In the genomic region with DNA sequence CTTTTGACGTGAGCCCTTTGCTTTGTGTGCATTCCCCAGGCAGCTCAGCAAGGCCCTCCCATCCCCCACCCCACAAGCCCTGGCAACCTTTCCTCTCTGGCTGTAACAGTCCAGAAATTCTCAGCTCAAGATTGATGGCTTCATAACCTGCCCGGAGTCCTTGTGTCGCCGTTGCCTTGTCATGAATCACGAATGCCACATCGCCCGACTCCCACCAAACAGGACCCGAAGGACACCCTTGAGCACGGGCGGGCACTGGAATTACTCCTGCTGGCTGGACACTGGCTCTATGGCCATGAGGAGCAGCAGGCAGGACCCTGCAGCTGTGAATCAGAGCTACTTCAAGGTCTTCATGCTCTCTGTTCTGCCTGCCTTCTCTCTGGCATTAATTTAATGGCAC, we compare ENCODE assay signal across 12 mouse cellular contexts.
DNase-seq lines count a peak whose midpoint lies in the region; ATAC-seq and TF ChIP-seq lines count a peak whose summit lies in the region.
"Had no signal": no experiment of that assay in that cellular context is flagged by ENCODE, and none has a peak within 500 bp of the region (broad histone marks: within the 10 kb centered on the region; RNA-seq: fewer than 3 reads in every experiment).

No protein-coding gene starts in this region.

- no peak for TF ChIP-seq CTCF in brain, embryonic 14.5 days (IDR thresholded peaks at IDR 0.05; ENCODE audit: borderline replicate concordance, extremely low read depth, insufficient read depth, insufficient read length)
- TF ChIP-seq CTCF in kidney, postnatal 0 days (IDR thresholded peaks at IDR 0.05; ENCODE audit: low read depth), result no peak
- TF ChIP-seq CTCF in lung, adult 2 months (IDR thresholded peaks at IDR 0.05; ENCODE audit: insufficient read depth, low read length), result no peak

- H3K36me3 ChIP-seq in midbrain, embryonic 14.5 days (ENCODE audit: control insufficient read depth, insufficient read depth, low read length), result no peaks in the 10 kb centered on the region
- H3K36me3 ChIP-seq in midbrain, embryonic 13.5 days, result no peaks in the 10 kb centered on the region
- H3K36me3 ChIP-seq in kidney, postnatal 0 days (ENCODE audit: insufficient read depth, low read length), result no peaks in the 10 kb centered on the region

- H3K4me2 ChIP-seq in midbrain, embryonic 14.5 days (ENCODE audit: low read length), result no peak overlapping the region
- H3K4me2 ChIP-seq in midbrain, embryonic 13.5 days (replicated peaks), result no peak overlapping the region
- H3K4me2 ChIP-seq in kidney, postnatal 0 days (ENCODE audit: low read length), result no peak overlapping the region

- H3K4me3 ChIP-seq in midbrain, embryonic 14.5 days (replicated peaks; ENCODE audit: low read depth, low read length), result no peak overlapping the region
- H3K4me3 ChIP-seq in midbrain, embryonic 13.5 days (replicated peaks), result no peak overlapping the region
- H3K4me3 ChIP-seq in kidney, postnatal 0 days (replicated peaks; ENCODE audit: low read depth, low read length), result no peak overlapping the region
- no peak overlapping the region for H3K4me3 ChIP-seq in lung, adult 2 months (replicated peaks; ENCODE audit: extremely low read depth, low read depth, low read length)
- H3K4me3 ChIP-seq: heart, adult 2 months had no signal

- no peaks in the 10 kb centered on the region for H3K27me3 ChIP-seq in midbrain, embryonic 14.5 days (ENCODE audit: control insufficient read depth, insufficient read depth, low read length)
- no peaks in the 10 kb centered on the region for H3K27me3 ChIP-seq in midbrain, embryonic 13.5 days
- H3K27me3 ChIP-seq in kidney, postnatal 0 days (ENCODE audit: insufficient read depth, low read length), result no peaks in the 10 kb centered on the region

- H3K9me3 ChIP-seq in midbrain, embryonic 14.5 days (ENCODE audit: control insufficient read depth, low read length), result no peaks in the 10 kb centered on the region
- no peaks in the 10 kb centered on the region for H3K9me3 ChIP-seq in midbrain, embryonic 13.5 days
- H3K9me3 ChIP-seq in kidney, postnatal 0 days (replicated peaks; ENCODE audit: low read length), result no peaks in the 10 kb centered on the region

- peak; percentile 23 for DNase-seq in midbrain, embryonic 14.5 days
- peak; percentile 12 for DNase-seq in brain, embryonic 14.5 days (ENCODE audit: low read depth)
- peak; percentile 48 for DNase-seq in kidney, postnatal 0 days (ENCODE audit: low spot score)
- peak; percentile 1 for DNase-seq in yolk sac, embryonic 10.5 days (ENCODE audit: low spot score)
- DNase-seq in lung, adult 2 months, result no peak
- no peak for DNase-seq in testis, postnatal 10 days (ENCODE audit: low spot score)
- DNase-seq: heart, adult 2 months; heart, postnatal 36 days; thymus, postnatal 36 days had no signal

- H3K27ac ChIP-seq in midbrain, embryonic 14.5 days (replicated peaks; ENCODE audit: low read depth, low read length), result no peak overlapping the region
- H3K27ac ChIP-seq in midbrain, embryonic 13.5 days, result no peak overlapping the region
- H3K27ac ChIP-seq in kidney, postnatal 0 days, result no peak overlapping the region
- H3K27ac ChIP-seq: heart, adult 2 months; liver, embryonic 14.5 days had no signal

- no peak for TF ChIP-seq POLR2A in brain, embryonic 14.5 days (IDR thresholded peaks at IDR 0.05; ENCODE audit: borderline replicate concordance, extremely low read depth, insufficient read depth, insufficient read length, poor library complexity, severe bottlenecking)
- no peak for TF ChIP-seq POLR2A in lung, adult 2 months (IDR thresholded peaks at IDR 0.05; ENCODE audit: borderline replicate concordance, extremely low read depth, low read depth, low read length)

- H3K4me1 ChIP-seq in midbrain, embryonic 14.5 days (ENCODE audit: control insufficient read depth, insufficient read depth, low read length), result no peaks in the 10 kb centered on the region
- peaks cover 10% of the 10 kb centered on the region; the same call in 1 of the 2 replicates for H3K4me1 ChIP-seq in midbrain, embryonic 13.5 days (replicated peaks)
- peaks cover 6% of the 10 kb centered on the region; the same call in 1 of the 2 replicates for H3K4me1 ChIP-seq in kidney, postnatal 0 days (replicated peaks; ENCODE audit: insufficient read depth, low read length)
- H3K4me1 ChIP-seq in lung, adult 2 months (ENCODE audit: control insufficient read depth, insufficient read depth, low read length), result no peaks in the 10 kb centered on the region

- no peak overlapping the region for H3K9ac ChIP-seq in midbrain, embryonic 14.5 days (replicated peaks; ENCODE audit: low read length)
- no peak overlapping the region for H3K9ac ChIP-seq in midbrain, embryonic 13.5 days (replicated peaks)
- H3K9ac ChIP-seq in kidney, postnatal 0 days (ENCODE audit: low read depth, low read length), result no peak overlapping the region
- H3K9ac ChIP-seq: liver, embryonic 14.5 days had no signal

- 65% methylated on average over 10 of the region's 10 CpGs for WGBS in midbrain, embryonic 14.5 days
- WGBS in midbrain, embryonic 13.5 days, result 68% methylated on average over 10 of the region's 10 CpGs
- WGBS in kidney, postnatal 0 days, result 24% methylated on average over 10 of the region's 10 CpGs
- 51% methylated on average over 10 of the region's 10 CpGs for WGBS in lung, adult 2 months

- no peak for ATAC-seq in midbrain, embryonic 14.5 days (ENCODE audit: low FRiP score, low TSS enrichment)
- no peak for ATAC-seq in midbrain, embryonic 13.5 days
- ATAC-seq in kidney, postnatal 0 days (replicated peaks; ENCODE audit: low FRiP score, low read depth), result no peak; the same call in 1 of the 2 replicates
- ATAC-seq: forebrain, embryonic 14.5 days had no signal

Comparison
In these comparisons a context has a peak if more than half of its experiments do, and no peak if none do; other contexts are left out.
1. DNase-seq: peak in midbrain, embryonic 14.5 days (single experiment), brain, embryonic 14.5 days (single experiment), kidney, postnatal 0 days (single experiment) and yolk sac, embryonic 10.5 days (single experiment); none in lung, adult 2 months (single experiment) and testis, postnatal 10 days (single experiment).